In genomic region chrX:57919886-57920285, GRCm38 (mm10) we compare ENCODE assay signal across 10 mouse cellular contexts.
DNase-seq lines count a peak whose midpoint lies in the region; ATAC-seq and TF ChIP-seq lines count a peak whose summit lies in the region.
"Had no signal": no experiment of that assay in that cellular context is flagged by ENCODE, and none has a peak within 500 bp of the region (broad histone marks: within the 10 kb centered on the region; RNA-seq: fewer than 3 reads in every experiment).

No protein-coding gene starts in this region.

- 0 out of 2 replicates have a peak overlapping the region, but pooled peaks have one; percentile 6 for H3K4me3 ChIP-seq in kidney, embryonic 14.5 days (ENCODE audit: low read length)
- H3K4me3 ChIP-seq in embryonic fibroblast, embryonic 13.5 days (ENCODE audit: insufficient read depth, low read length) = peak overlapping the region; percentile 42
- H3K4me3 ChIP-seq in intestine, embryonic 15.5 days (replicated peaks) = 0 out of 2 replicates have a peak overlapping the region, but pooled peaks have one; percentile 2
- peak overlapping the region; percentile 3; the same call in 1 of the 2 replicates for H3K4me3 ChIP-seq in neural tube, embryonic 11.5 days (ENCODE audit: low read depth, low read length)

- H3K9ac ChIP-seq in kidney, embryonic 14.5 days (ENCODE audit: low read depth, low read length) = no peak overlapping the region
- H3K9ac ChIP-seq in intestine, embryonic 15.5 days = no peak overlapping the region
- no peak overlapping the region; the same call in 1 of the 2 replicates for H3K9ac ChIP-seq in neural tube, embryonic 11.5 days (ENCODE audit: low read length)

- no peak for TF ChIP-seq POLR2A in embryonic fibroblast, embryonic 13.5 days (IDR thresholded peaks at IDR 0.05; ENCODE audit: low read depth, low read length)

- H3K9me3 ChIP-seq in kidney, embryonic 14.5 days (ENCODE audit: control insufficient read depth, low read length) = no peaks in the 10 kb centered on the region
- H3K9me3 ChIP-seq in intestine, embryonic 15.5 days = no peaks in the 10 kb centered on the region
- H3K9me3 ChIP-seq in neural tube, embryonic 11.5 days (ENCODE audit: control insufficient read depth, low read length) = no peaks in the 10 kb centered on the region

- ATAC-seq in kidney, embryonic 14.5 days (ENCODE audit: low FRiP score, low TSS enrichment) = no peak
- no peak for ATAC-seq in intestine, embryonic 15.5 days
- ATAC-seq in neural tube, embryonic 11.5 days (ENCODE audit: insufficient read depth, low FRiP score, low TSS enrichment) = no peak
- ATAC-seq in monocyte, adult 5-6 weeks (replicated peaks; ENCODE audit: insufficient number of reproducible peaks, low FRiP score, low TSS enrichment, poor library complexity, severe bottlenecking) = no peak

- DNase-seq in kidney, adult 11 months = no peak
- DNase-seq in neural tube, embryonic 11.5 days (ENCODE audit: low spot score) = peak; percentile 39
- DNase-seq in urinary bladder, postnatal 4 days (ENCODE audit: low spot score in 2 of 2) = no peak
- no peak for DNase-seq in right cerebral cortex, postnatal 25 days
- DNase-seq: cerebellum, adult 9-11 months had no signal

- WGBS in kidney, embryonic 14.5 days = 24% methylated on average over 17 of the region's 17 CpGs
- WGBS in intestine, embryonic 15.5 days = 27% methylated on average over 17 of the region's 17 CpGs
- 28% methylated on average over 14 of the region's 17 CpGs for WGBS in neural tube, embryonic 11.5 days

- H3K27me3 ChIP-seq in kidney, embryonic 14.5 days (ENCODE audit: control insufficient read depth, insufficient read depth, low read length) = peaks cover 41% of the 10 kb centered on the region
- H3K27me3 ChIP-seq in intestine, embryonic 15.5 days (replicated peaks) = peaks cover 28% of the 10 kb centered on the region
- H3K27me3 ChIP-seq in neural tube, embryonic 11.5 days (ENCODE audit: control insufficient read depth, insufficient read depth, low read length) = peaks cover 11% of the 10 kb centered on the region

- no peaks in the 10 kb centered on the region for H3K36me3 ChIP-seq in kidney, embryonic 14.5 days (ENCODE audit: control insufficient read depth, insufficient read depth, low read length)
- H3K36me3 ChIP-seq in intestine, embryonic 15.5 days = no peaks in the 10 kb centered on the region
- H3K36me3 ChIP-seq in neural tube, embryonic 11.5 days (ENCODE audit: control insufficient read depth, insufficient read depth, low read length) = no peaks in the 10 kb centered on the region
- H3K36me3 ChIP-seq: G1E had no signal

- H3K4me1 ChIP-seq in kidney, embryonic 14.5 days (ENCODE audit: control insufficient read depth, insufficient read depth, low read length) = no peaks in the 10 kb centered on the region
- H3K4me1 ChIP-seq in embryonic fibroblast, embryonic 13.5 days (ENCODE audit: control insufficient read depth, insufficient read depth, low read length) = no peaks in the 10 kb centered on the region; the same call in 1 of the 2 replicates
- H3K4me1 ChIP-seq in intestine, embryonic 15.5 days (replicated peaks) = no peaks in the 10 kb centered on the region
- no peaks in the 10 kb centered on the region for H3K4me1 ChIP-seq in neural tube, embryonic 11.5 days (ENCODE audit: control insufficient read depth, insufficient read depth, low read length)

- H3K4me2 ChIP-seq in kidney, embryonic 14.5 days (replicated peaks; ENCODE audit: low read depth, low read length) = no peak overlapping the region; the same call in 1 of the 2 replicates
- H3K4me2 ChIP-seq in intestine, embryonic 15.5 days (replicated peaks) = peak overlapping the region; percentile 38
- peak overlapping the region; percentile 19; the same call in 1 of the 2 replicates for H3K4me2 ChIP-seq in neural tube, embryonic 11.5 days (ENCODE audit: low read depth)

- no peak overlapping the region for H3K27ac ChIP-seq in kidney, embryonic 14.5 days (ENCODE audit: low read depth, low read length)
- no peak overlapping the region for H3K27ac ChIP-seq in embryonic fibroblast, embryonic 13.5 days (ENCODE audit: insufficient read depth, low read length)
- no peak overlapping the region for H3K27ac ChIP-seq in intestine, embryonic 15.5 days
- H3K27ac ChIP-seq in neural tube, embryonic 11.5 days (ENCODE audit: low read depth, low read length) = no peak overlapping the region

- TF ChIP-seq CTCF in embryonic fibroblast, embryonic 13.5 days (IDR thresholded peaks at IDR 0.05; ENCODE audit: borderline replicate concordance, insufficient read depth, low read length) = no peak
